Mouse (Mus musculus) thymus, postnatal 10 days (tissue): Measurements from ENCODE around the gene Prl8a2.

ENCODE experiments used
- DNase-seq, 2 experiments: peaks; one replicate each; pipeline ENCODE4 v3.0.0; 2021; ENCODE audit warnings: low spot score in 2 of 2

Prl8a2 gene

DNA sequence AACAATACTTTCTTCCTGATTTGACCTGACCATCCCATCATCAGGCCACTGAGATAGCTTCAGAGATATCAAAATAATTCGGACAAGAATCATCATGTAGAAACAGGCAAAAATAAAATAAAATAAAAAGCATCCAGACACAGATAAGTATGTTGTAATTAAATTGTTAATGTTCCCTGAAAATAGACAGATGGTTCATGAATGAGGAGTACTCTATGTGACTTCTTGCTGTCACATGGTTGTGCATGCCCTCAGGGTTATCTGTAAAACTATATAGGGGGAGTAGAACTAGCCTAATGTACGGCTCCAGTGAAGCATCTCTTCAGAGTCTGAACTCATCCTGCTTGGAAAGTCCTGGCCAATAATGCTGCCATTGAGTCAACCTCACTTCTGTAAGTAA is at the start of gene Prl8a2:
TSS of gene Prl8a2 (plus strand) at position 301 of the 400 bp plus-strand sequence.
- DNase-seq, result no peak

DNA sequence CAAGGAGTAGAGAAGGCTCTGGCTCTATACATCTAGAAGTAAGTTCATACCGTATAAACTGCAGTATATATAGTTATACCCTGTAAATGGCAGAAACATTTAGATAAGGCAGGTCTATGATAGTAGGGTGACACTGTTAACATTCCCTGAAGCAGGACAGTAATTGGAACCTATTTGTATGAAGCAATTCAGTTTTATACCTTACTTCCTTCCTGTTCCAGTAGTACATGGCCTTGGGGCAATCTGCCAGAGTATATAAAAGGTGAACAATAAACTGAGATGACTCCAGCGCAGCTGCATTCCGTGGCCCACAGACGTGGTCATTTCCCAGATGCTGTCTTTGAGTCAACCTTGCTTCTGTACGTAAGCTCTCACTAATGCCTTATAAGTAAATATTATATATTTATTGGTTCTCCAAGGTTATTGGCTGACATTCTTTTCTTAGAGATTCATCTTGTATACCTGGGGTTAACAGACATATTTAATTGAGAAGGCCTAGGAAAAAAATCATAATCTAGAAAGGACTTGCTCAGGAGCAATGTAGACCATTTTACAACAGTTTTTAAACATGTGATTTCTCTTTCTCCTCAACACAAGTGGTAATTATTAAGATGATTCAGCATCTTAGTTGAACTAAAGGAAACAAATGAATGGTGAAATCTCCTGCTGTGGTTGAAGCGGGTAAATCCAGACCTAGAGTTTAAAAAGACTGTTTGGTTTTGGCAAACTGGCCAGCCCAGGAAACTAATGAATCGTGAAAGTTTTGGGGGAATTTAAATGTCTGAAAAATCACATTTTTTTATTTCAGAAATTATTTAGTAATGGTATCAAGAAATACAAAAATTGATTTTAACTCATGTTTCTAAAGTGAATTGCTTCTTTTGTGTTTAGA is 32.9 kb upstream of the Prl8a2 start, which contains the start of gene Prl6a1:
TSS of gene Prl6a1 (plus strand) at position 294 of the 892 bp plus-strand sequence.
- DNase-seq, result no peak

- no peak for DNase-seq
Measured at GRCm38 (mm10) chr13:27334989-27335388, 10.5 kb upstream of the Prl8a2 start.

GRCm38 (mm10) chr13:27342733-27343275 is 2.7 kb upstream of the Prl8a2 start:
- DNase-seq, result no peak

GRCm38 (mm10) chr13:27390746-27391145 is 45.3 kb downstream of the Prl8a2 start, which contains the start of gene Prl2b1:
Gene Prl2b1 (minus strand): TSS chr13:27390846.
- DNase-seq, result no peak

DNA sequence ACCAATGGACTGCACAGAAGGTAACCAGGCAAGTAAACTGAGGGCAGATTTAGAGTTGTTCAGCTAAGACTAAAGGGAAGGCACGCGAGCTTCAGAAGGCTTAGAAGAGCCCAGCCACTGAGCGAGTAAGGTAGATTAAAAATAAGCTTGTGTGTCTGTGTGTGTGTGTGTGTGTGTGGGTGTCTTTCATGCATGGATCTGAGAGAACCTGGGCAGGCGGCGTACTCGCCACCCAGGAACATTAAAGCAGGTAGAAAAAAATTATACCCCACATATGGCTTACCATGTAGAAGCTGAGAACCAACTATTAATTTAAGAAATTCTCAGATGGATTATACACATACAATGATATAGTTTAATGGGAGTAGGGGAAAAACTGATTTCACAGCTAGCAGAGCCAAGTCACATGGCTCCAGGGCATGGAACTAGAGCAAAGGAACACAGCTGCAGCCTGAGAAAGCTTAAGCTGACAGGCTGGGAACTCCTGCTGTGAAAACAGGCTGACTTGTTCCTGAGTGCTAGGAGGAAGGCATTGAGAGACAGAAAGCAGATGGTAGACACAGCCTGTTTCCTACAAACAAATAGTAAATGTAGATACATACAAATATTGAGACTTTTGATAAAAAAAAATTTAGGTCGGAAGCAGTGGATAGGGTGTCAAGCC is 53.7 kb downstream of the Prl8a2 start:
- DNase-seq, result no peak
